Mouse (Mus musculus) lung, postnatal 0 days (tissue): Measurements from ENCODE around the gene Adam19. TPM values are rescaled to one million over a fixed set of nuclear protein-coding genes. Genes with fewer than 3 reads are reported as not detected.
A peak's percentile ranks its signal among the peaks of the same experiment; 100 is the strongest.

Source experiments
- ATAC-seq: fragments of 200-750 bp; cut with Nextera tagmentation; 2 replicates; pipeline ENCODE4 v1.8.0; 2017; ENCODE audit warnings: moderate library complexity
- DNase-seq: peaks from one replicate; pipeline ENCODE4 v3.0.0-alpha.2; 2016; ENCODE audit warnings: low spot score
- H3K27ac ChIP-seq: fragments of 300-500 bp; sonication (generic); 2 replicates; pipeline ENCODE4 v1.5.1; 2014; ENCODE audit warnings: antibody characterized with exemption, mild to moderate bottlenecking, low read length, mixed read lengths
- H3K27me3 ChIP-seq: fragments of 300-500 bp; sonication (generic); replicated peaks from 2 replicates; pipeline ENCODE4 v1.6.1; 2014; ENCODE audit warnings: low read length, mixed read lengths; ENCODE audit not compliant: insufficient read depth
- H3K36me3 ChIP-seq: fragments of 300-500 bp; sonication (generic); 2 replicates; pipeline ENCODE4 v1.6.1; 2014; ENCODE audit warnings: low read length, mixed read lengths; ENCODE audit not compliant: insufficient read depth
- H3K4me1 ChIP-seq: fragments of 300-500 bp; sonication (generic); 2 replicates; pipeline ENCODE4 v1.6.1; 2014; ENCODE audit warnings: antibody characterized with exemption, low read depth, low read length, mixed read lengths; ENCODE audit not compliant: insufficient read depth
- H3K4me2 ChIP-seq: fragments of 300-500 bp; sonication (generic); replicated peaks from 2 replicates; pipeline ENCODE4 v1.6.1; 2014; ENCODE audit warnings: low read depth, mild to moderate bottlenecking, low read length, moderate library complexity, mixed read lengths
- H3K4me3 ChIP-seq: fragments of 300-500 bp; sonication (generic); 2 replicates; pipeline ENCODE4 v1.5.1; 2014; ENCODE audit warnings: low read depth, low read length
- H3K9ac ChIP-seq: fragments of 300-500 bp; sonication (generic); replicated peaks from 2 replicates; pipeline ENCODE4 v1.6.1; 2014; ENCODE audit warnings: low read depth, mild to moderate bottlenecking
- H3K9me3 ChIP-seq: fragments of 300-500 bp; sonication (generic); 2 replicates; pipeline ENCODE4 v1.6.1; 2016; ENCODE audit warnings: low read length, mixed read lengths
- CTCF ChIP-seq: IDR thresholded peaks from 2 replicates; pipeline ENCODE4 v1.5.1; 2016; ENCODE audit warnings: antibody characterized with exemption, mild to moderate bottlenecking
- EP300 ChIP-seq: IDR thresholded peaks from 2 replicates; pipeline ENCODE4 v1.6.1; 2016; ENCODE audit warnings: antibody characterized with exemption, mild to moderate bottlenecking, control low read depth
- WGBS: fragments of 180-500 bp; shearing (Covaris S2); extraction: QIAGEN DNeasy Blood & Tissue Kit; methylation state at CpG from one replicate; pipeline ENCODE4 v1.1.7; 2014; 5-methylcytosine and 5-hydroxymethylcytosine counted together
- polyA plus RNA-seq: library from polyadenylated mRNA; unstranded; fragments of >200 nt; fragmentation: Nextera tagmentation; extraction: Ambion mirVana; gene quantifications from 2 replicates; pipeline ENCODE4 v1.2.1, GENCODE M21; 2015

Adam19 gene
- polyA plus RNA-seq, 1 experiment from 2014 or later = 11.4 TPM

- Histone ChIP-seq H3K36me3 (peaks cover 5% of the 10 kb centered on the region; the same call in 1 of the 2 replicates), H3K4me2 (no peak overlapping the region), H3K4me3 (no peak overlapping the region), H3K4me1 (peaks cover 34% of the 10 kb centered on the region), H3K9me3 (no peaks in the 10 kb centered on the region), H3K27me3 (no peaks in the 10 kb centered on the region), H3K9ac (no peak overlapping the region), H3K27ac (peak overlapping the region; percentile 80; the same call in 1 of the 2 replicates)
- DNase-seq = peak; percentile 55
- ATAC-seq = no peak
- WGBS = 26% methylated on average over 10 of the region's 10 CpGs
- TF ChIP-seq EP300 (no peak), CTCF (no peak)
Measured at GRCm38 (mm10) chr11:46090951-46091667, 35.3 kb downstream of the Adam19 start.

- TF ChIP-seq EP300 (no peak), CTCF (no peak)
- no peaks in the 10 kb centered on the region for H3K27me3 ChIP-seq
- no peaks in the 10 kb centered on the region for H3K9me3 ChIP-seq
- ATAC-seq (no peak), DNase-seq (no peak)
- no peak overlapping the region for H3K9ac ChIP-seq
- H3K27ac ChIP-seq = peak overlapping the region; percentile 38; the same call in 1 of the 2 replicates
- no peak overlapping the region for H3K4me3 ChIP-seq
- H3K4me2 ChIP-seq = no peak overlapping the region
- 63% methylated on average over 4 of the region's 4 CpGs for WGBS
- peaks cover 26% of the 10 kb centered on the region for H3K4me1 ChIP-seq
- H3K36me3 ChIP-seq = peaks cover 5% of the 10 kb centered on the region; the same call in 1 of the 2 replicates
Measured at GRCm38 (mm10) chr11:46092121-46092520, 36.3 kb downstream of the Adam19 start.

- H3K9me3 ChIP-seq = no peaks in the 10 kb centered on the region
- no peak overlapping the region for H3K4me2 ChIP-seq
- H3K27me3 ChIP-seq = no peaks in the 10 kb centered on the region
- ATAC-seq (peak; percentile 43), DNase-seq (peak; percentile 13)
- peaks cover 10% of the 10 kb centered on the region for H3K4me1 ChIP-seq
- no peak overlapping the region for H3K9ac ChIP-seq
- no peak for TF ChIP-seq CTCF
- no peak for TF ChIP-seq EP300
- peaks cover 5% of the 10 kb centered on the region; the same call in 1 of the 2 replicates for H3K36me3 ChIP-seq
- WGBS = 59% methylated on average over 9 of the region's 9 CpGs
- no peak overlapping the region for H3K4me3 ChIP-seq
- H3K27ac ChIP-seq = 0 out of 2 replicates have a peak overlapping the region, but pooled peaks have one; percentile 14
Measured at GRCm38 (mm10) chr11:46095477-46096264, 39.9 kb downstream of the Adam19 start.

GRCm38 (mm10) chr11:46096265-46096649 is 40.5 kb downstream of the Adam19 start:
- H3K4me2 ChIP-seq = no peak overlapping the region
- 0 out of 2 replicates have a peak overlapping the region, but pooled peaks have one; percentile 14 for H3K27ac ChIP-seq
- no peak overlapping the region for H3K9ac ChIP-seq
- 93% methylated on average over 6 of the region's 6 CpGs for WGBS
- no peaks in the 10 kb centered on the region for H3K27me3 ChIP-seq
- no peaks in the 10 kb centered on the region for H3K9me3 ChIP-seq
- DNase-seq = no peak
- H3K4me3 ChIP-seq = no peak overlapping the region
- ATAC-seq = no peak
- H3K36me3 ChIP-seq = peaks cover 11% of the 10 kb centered on the region; the same call in 1 of the 2 replicates
- H3K4me1 ChIP-seq = peaks cover 7% of the 10 kb centered on the region
- no peak for TF ChIP-seq EP300

GRCm38 (mm10) chr11:46097062-46097461 is 41.3 kb downstream of the Adam19 start:
- Histone ChIP-seq H3K4me3 (no peak overlapping the region), H3K4me1 (0 out of 2 replicates have a peak, but pooled peaks cover 3% of the 10 kb centered on the region), H3K36me3 (peaks cover 11% of the 10 kb centered on the region; the same call in 1 of the 2 replicates), H3K4me2 (no peak overlapping the region), H3K27me3 (no peaks in the 10 kb centered on the region), H3K27ac (no peak overlapping the region), H3K9me3 (no peaks in the 10 kb centered on the region), H3K9ac (no peak overlapping the region)
- TF ChIP-seq CTCF (no peak), EP300 (no peak)
- DNase-seq = no peak
- WGBS = 61% methylated on average over 3 of the region's 3 CpGs
- ATAC-seq = no peak

GRCm38 (mm10) chr11:46102107-46102506 is 46.3 kb downstream of the Adam19 start:
- Histone ChIP-seq H3K27me3 (no peaks in the 10 kb centered on the region), H3K4me3 (no peak overlapping the region), H3K9ac (no peak overlapping the region), H3K27ac (no peak overlapping the region), H3K36me3 (0 out of 2 replicates have a peak, but pooled peaks cover 10% of the 10 kb centered on the region), H3K4me2 (no peak overlapping the region), H3K4me1 (no peaks in the 10 kb centered on the region), H3K9me3 (no peaks in the 10 kb centered on the region)
- 62% methylated on average over 6 of the region's 6 CpGs for WGBS
- DNase-seq = no peak
- TF ChIP-seq EP300 = no peak
- TF ChIP-seq CTCF = no peak
- ATAC-seq = no peak
